Mouse (Mus musculus) liver, adult 10 weeks (tissue): Measurements from ENCODE around the gene Olfr12. TPM values are rescaled to one million over a fixed set of nuclear protein-coding genes. Genes with fewer than 3 reads are reported as not detected.

Experiments used
- polyA plus RNA-seq: library from polyadenylated mRNA; stranded (reverse); fragments of 350-450 nt; fragmentation: Illumina TruSeq; extraction: RNeasy Lipid Tissue Mini Kit (QIAGEN cat#74804); gene quantifications from one replicate; pipeline ENCODE4 v1.2.3, GENCODE M21; 2014; ENCODE audit warnings: low read depth, low replicate concordance

Olfr12 gene
- polyA plus RNA-seq: not detected

GRCm38 (mm10) chr1:92617488-92617887 lies at the start of gene Olfr12:
TSS of gene Olfr12 (plus strand) at chr1:92617788.

GRCm38 (mm10) chr1:92571022-92571421 lies 46.6 kb upstream of the Olfr12 start, which contains the start of gene Olfr1413:
TSS of gene Olfr1413 (plus strand) at chr1:92571322.

DNA sequence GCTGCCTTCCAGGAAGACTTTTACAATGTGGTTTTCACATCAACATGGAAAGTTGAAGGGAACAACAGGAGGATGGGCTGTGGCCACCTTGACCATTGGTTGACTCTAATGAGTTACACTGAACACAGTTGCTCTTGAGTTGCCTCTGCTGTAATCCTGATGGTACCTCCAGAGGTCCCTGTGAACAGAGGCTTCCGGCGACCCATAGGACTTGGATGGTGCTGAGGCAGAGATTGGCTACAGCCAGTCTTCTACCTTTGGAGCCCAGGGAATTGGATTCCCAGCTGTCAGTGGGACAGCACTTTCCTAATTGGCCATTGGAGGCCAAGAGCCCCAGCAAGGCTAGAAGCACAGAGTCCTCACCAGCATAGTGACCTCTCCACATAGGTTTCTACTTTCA lies 32.1 kb upstream of the Olfr12 start, which contains the start of gene Olfr1412:
TSS of gene Olfr1412 (plus strand) at position 301 of the 400 bp plus-strand sequence.

GRCm38 (mm10) chr1:92594111-92594510 lies 23.5 kb upstream of the Olfr12 start, which contains the start of gene Olfr1411:
TSS of gene Olfr1411 (plus strand) at chr1:92594411.

GRCm38 (mm10) chr1:92605482-92605881 lies 12.1 kb upstream of the Olfr12 start, which contains the start of gene Olfr1410:
TSS of gene Olfr1410 (plus strand) at chr1:92605782.

GRCm38 (mm10) chr1:92641514-92642272 lies 24.1 kb downstream of the Olfr12 start, which contains the start of gene Cops9:
TSS of gene Cops9 (minus strand) at chr1:92641985.

GRCm38 (mm10) chr1:92648673-92649072 lies 31.1 kb downstream of the Olfr12 start, which contains the start of gene Otos:
TSS of gene Otos (minus strand) at chr1:92648841.

Other genes starting within 250 kb of the Olfr12 start
- 242 TPM for gene Ndufa10, start 143.9 kb upstream of the Olfr12 start, polyA plus RNA-seq
- gene Olfr1416, start 132.7 kb upstream of the Olfr12 start, polyA plus RNA-seq: not detected
- not detected for gene Olfr1415, start 121.7 kb upstream of the Olfr12 start, polyA plus RNA-seq
- not detected for gene Olfr1414, start 99.1 kb upstream of the Olfr12 start, polyA plus RNA-seq
- gene Olfr1413, start 46.5 kb upstream of the Olfr12 start, polyA plus RNA-seq: not detected
- gene Olfr1412, start 32.0 kb upstream of the Olfr12 start, polyA plus RNA-seq: not detected
- not detected for gene Olfr1411, start 23.4 kb upstream of the Olfr12 start, polyA plus RNA-seq
- not detected for gene Olfr1410, start 12.0 kb upstream of the Olfr12 start, polyA plus RNA-seq
- 65.2 TPM for gene Cops9, start 24.2 kb downstream of the Olfr12 start, polyA plus RNA-seq
- gene Otos, start 31.1 kb downstream of the Olfr12 start, polyA plus RNA-seq: not detected
- gene Gpc1, start 213.9 kb downstream of the Olfr12 start, polyA plus RNA-seq: not detected